Mouse (Mus musculus) heart, postnatal 25 days (tissue): ENCODE results near the gene Gm20671. TPM values are rescaled to one million over a fixed set of nuclear protein-coding genes. Genes with fewer than 3 reads are reported as not detected.

ENCODE experiments used
- DNase-seq: peaks from one replicate; pipeline ENCODE4 v3.0.0; 2022; ENCODE audit warnings: low spot score
- intact Hi-C: fragments of 180-260 bp; cut with DNase I; formaldehyde crosslinking; loops from one replicate; pipeline ENCODE4 v1.15.1; 2025
- total RNA-seq, 2 experiments: library from RNA; stranded (reverse); gene quantifications; 2 replicates each; pipeline ENCODE4 v1.2.3; 2021

Gene Gm20671
- total RNA-seq, 2 experiments from 2014 or later = not detected

GRCm38 (mm10) chr5:32706226-32706780 lies 120.6 kb downstream of the Gm20671 start:
- DNase-seq = no peak
- intact Hi-C loops = no loop called here

- intact Hi-C loops = no loop called here
- DNase-seq = no peak
Observed at GRCm38 (mm10) chr5:32697208-32697867, 129.6 kb downstream of the Gm20671 start.

- intact Hi-C loops = no loop called here
- DNase-seq = no peak
Observed at GRCm38 (mm10) chr5:32693411-32693810, 133.5 kb downstream of the Gm20671 start.

Other genes starting within 250 kb of the Gm20671 start
- gene Yes1, start 215.9 kb downstream of the Gm20671 start, total RNA-seq = 10 to 100 TPM; 21.0 to 22.6 TPM
- gene Pisd, start 41.5 kb downstream of the Gm20671 start, total RNA-seq = 10 to 100 TPM; 25.5 to 29.0 TPM
- gene Prr14l, start 27.1 kb upstream of the Gm20671 start, total RNA-seq = 1 to 10 TPM; 6.3 to 7.3 TPM
- 10 to 100 TPM; 20.7 to 21.9 TPM for gene Depdc5, start 36.6 kb upstream of the Gm20671 start, total RNA-seq
- gene Ywhah, start 191.7 kb upstream of the Gm20671 start, total RNA-seq = 100 to 1,000 TPM in 1 of 2 experiments, 10 to 100 TPM in 1; 93.4 to 103 TPM